Mouse (Mus musculus) left cerebral cortex, postnatal 14 days (tissue): ENCODE results near the gene C1ql3. TPM values are rescaled to one million over a fixed set of nuclear protein-coding genes. Genes with fewer than 3 reads are reported as not detected.

ENCODE experiments used
- DNase-seq, 2 experiments: peaks; one replicate each; pipeline ENCODE4 v3.0.0; 2021 to 2022; ENCODE audit warnings: low spot score in 2 of 2, mixed read lengths in 1 of 2
- intact Hi-C: fragments of 180-260 bp; cut with DNase I; formaldehyde crosslinking; loops from one replicate; pipeline ENCODE4 v1.15.1; 2025
- total RNA-seq, 2 experiments: library from RNA; stranded (reverse); gene quantifications; 2 replicates each; pipeline ENCODE4 v1.2.3; 2021

Gene C1ql3
- total RNA-seq, 2 experiments from 2014 or later = 66.8 to 81.8 TPM

DNA sequence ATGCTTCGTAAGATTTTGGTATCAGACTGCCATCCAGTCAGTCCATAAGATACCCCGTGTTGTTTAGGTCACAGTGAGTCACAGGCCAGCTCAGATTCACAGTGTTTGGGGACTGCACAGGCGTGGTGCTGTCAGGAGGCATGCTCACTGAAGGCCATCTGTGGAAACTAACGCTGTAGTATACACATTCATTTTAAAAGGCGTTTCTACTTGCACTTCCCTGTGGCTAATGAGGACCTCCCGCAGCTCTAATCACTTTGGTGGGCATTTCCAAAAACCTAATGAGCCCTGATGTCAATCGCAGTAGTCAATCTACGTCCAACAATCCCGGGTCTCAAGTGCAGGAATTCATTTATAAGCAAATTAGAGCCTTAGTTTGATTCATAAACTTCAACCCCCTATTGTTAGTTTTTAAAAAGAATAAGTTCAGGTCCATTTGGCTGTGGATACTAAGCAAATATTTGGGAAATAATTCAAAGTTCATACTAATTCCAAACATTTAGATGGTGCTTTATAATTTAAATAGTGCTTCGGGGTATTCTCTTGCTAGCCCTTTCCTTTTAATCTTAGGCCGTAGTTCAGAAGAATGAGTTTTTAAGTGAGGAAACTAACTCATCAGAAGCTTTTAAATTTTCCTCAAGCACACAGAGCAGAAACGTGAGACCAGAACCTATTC is 41.4 kb downstream of the C1ql3 start:
- intact Hi-C loops = no loop called here

DNA sequence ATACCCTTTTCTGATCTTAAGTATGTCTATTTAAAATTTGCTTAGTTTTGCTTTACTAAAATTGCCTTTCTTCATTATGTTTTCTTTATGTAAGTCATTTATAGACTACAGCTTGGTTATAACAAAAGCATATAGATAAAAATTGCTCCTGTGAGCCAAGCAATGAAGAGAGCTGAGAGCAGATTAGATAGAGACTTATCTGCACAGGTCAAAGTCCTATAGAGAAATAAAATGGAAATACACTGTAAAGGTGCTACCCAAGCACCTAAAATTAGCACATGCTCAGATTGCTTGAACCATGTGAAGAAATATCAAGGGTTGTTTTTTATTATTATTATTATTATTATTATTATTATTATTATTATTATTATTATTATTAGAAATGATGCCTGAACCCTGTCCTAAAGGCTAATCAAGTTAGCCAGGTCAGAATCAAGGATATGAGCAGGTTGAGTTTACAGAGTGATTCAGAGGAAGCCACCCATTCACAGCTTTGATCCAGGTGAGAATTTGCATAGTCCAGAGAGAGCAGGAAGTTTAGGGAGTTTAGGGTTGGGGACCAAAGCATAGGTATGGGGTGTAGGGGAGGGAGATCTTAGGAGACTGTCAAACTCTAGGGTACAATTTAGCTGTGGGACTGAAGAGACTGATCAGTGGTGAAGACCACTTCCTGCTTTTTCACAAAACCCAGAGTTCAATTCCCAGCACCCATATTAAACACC is 54.7 kb downstream of the C1ql3 start:
- intact Hi-C loops = no loop called here
- no peak for DNase-seq

More for the DNA sequence above, 41.4 kb downstream of the C1ql3 start:
- DNase-seq = no peak

Other genes with a start within 250 kb of the C1ql3 start
- 1 to 10 TPM in 1 of 2 experiments, under 1 TPM in 1; 0.70 to 1.4 TPM for gene Pter, start 87.8 kb downstream of the C1ql3 start, total RNA-seq